Mouse (Mus musculus) brain, adult 2 months (tissue): Measurements from ENCODE around the gene 1700042G07Rik.
A peak's percentile ranks its signal among the peaks of the same experiment; 100 is the strongest.

Experiments used
- DNase-seq: peaks from one replicate; pipeline ENCODE4 v3.0.0; 2011; ENCODE audit warnings: low read depth, low spot score

Gene 1700042G07Rik

DNA sequence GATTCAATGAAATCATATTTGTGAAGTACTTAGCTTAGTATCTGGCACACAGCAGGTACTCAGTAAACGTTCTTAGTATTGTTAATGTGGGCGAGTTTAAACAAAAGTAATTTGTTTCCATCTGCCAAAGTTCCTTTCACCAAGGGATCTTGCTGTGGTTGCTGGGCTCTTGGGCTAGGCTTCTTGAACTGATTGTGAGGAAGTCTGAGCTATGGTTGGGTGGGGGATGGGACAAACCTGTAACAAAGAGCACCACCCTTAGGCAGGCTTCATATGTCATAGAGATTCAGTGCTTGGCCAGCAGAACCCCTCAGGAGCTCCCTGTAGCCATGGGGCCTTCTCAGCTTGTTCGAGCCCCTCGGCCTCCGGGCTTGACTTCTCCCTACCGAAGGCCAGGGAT is at the start of gene 1700042G07Rik, which contains the start of gene Gm49337:
1700042G07Rik (plus strand) TSS at position 301 of the 400 bp plus-strand sequence.
Gm49337 (plus strand) TSS at position 313 of the 400 bp plus-strand sequence.
- DNase-seq = no peak

DNA sequence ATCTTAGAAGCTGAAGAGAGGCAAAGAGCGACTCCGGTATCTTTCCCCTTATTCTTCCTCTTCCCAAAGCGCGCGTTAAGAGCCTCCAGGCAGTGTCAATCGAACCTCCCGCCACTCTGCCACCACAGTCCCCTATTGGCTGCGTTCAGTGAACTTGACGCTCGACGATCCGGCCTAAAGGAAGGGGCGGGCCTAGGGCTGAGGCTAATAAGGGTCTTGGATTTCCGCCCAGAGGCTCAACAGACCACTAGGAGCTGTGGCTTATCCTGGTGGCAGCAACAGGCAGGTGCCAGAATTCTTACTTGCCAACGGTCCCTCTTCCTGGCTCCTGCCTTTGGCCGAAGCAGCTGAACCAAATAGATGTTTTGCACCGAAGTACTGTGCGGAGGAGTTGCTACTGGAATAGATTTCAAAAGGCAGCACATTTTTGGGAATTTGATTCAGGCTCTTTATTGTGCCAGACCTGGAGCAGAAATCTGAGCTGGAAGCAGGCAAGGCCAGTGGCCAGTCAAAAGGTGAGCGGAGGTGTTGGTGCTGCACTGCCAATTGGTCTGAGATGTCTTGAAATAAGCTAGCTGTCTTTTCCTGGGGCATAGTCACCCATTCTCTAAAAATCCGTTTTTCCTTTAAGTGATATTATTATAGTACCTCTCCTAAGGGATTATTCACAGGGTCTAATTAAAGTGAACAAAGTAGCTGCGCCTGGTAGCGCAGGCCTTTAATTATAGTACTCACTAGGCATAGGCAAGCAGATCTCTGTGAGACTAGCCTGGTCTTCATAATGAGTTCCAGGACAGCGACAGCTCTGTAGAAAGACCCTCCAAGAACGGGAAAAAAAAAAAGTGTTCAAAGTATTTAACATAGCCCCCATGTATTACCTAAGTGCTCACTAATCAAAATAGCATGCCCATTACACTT is 49.3 kb upstream of the 1700042G07Rik start, which contains the start of the genes Rad54l and Pomgnt1:
Rad54l (minus strand) TSS at position 89 of the 918 bp plus-strand sequence.
Pomgnt1 (plus strand) TSS at position 239 of the 918 bp plus-strand sequence.
- peak; percentile 95 for DNase-seq

DNA sequence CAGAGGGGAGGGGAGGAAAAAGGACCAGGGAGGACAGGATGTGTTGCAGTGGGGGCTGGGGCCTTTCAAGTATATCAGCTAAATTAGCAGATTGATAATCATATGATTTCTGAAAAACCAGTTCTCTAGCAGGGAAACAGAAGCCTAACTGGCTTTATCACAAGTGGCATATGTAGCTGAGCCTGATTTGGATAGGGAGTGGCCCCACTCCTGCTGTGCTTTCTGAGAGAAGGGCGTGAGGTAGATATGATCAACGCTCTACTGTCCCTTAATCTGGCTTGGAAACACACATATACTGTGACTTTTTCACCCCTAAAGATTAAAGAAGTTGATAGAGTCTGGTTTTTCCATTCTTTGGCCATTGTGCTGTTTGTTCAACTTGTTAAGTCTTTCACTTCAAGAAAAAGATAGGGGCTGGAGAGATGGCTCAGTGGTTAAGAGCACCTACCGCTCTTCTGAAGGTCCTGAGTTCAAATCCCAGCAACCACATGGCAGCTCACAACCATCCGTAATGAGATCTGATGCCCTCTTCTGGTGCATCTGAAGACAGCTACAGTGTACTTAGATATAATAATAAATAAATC is 47.3 kb upstream of the 1700042G07Rik start:
- DNase-seq = no peak

DNA sequence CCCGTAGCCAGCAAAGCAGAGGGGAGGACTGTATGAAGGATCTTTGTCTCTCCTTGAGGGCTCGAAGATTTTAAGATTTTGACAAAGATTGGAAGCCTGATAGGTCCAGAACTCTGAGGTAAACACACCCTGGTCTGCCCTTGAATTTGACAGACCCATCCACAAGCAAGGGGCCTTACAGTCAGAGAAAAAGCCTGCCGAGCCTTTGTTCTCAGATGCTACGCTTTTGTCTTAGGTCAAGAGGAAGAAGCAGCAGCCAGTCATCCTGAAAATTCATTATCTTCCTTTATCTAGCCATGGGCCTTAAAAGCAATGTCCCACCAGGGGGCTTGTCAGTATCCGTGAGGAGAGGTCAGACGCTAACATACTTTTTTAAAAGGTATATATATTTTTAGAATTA is 45.2 kb upstream of the 1700042G07Rik start:
- no peak for DNase-seq

DNA sequence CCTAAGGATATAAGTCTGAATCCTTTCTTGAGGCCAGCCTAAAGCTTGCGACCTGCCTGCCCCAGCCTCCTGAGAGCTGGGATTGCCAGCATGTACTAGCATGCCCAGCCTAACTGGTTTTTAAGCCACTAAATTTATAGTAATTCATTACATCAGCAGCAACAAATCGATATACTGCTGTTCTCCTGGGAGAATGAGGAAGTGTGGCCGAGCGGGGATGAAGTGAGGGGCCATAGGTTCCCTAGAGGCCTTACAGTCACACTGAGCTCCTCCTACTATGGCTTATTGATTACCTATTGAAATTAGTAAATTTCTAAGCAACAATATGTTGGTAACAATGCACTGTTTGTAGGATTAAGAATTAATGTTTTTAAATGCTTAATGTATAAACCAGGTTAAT is 40.0 kb upstream of the 1700042G07Rik start:
- DNase-seq = no peak

DNA sequence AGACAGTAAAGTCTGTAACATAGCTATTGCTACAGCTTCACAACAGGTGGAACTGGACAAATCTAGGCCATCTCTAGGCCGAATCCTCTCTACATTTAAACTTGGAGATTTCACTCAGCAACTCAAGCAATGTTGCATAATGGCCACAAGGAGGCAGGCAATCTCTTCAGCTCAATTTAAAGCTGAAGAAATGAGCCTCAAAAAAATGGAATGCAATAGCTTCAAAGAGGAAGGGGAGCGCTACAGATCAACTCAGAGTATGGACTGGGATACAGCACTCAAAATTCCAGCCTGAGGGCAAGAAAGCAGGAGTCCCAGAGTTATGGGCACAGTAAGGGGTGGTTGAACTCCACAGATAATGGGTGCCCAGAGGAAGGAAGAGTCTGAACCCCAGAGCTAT is 38.2 kb upstream of the 1700042G07Rik start:
- peak; percentile 87 for DNase-seq

DNA sequence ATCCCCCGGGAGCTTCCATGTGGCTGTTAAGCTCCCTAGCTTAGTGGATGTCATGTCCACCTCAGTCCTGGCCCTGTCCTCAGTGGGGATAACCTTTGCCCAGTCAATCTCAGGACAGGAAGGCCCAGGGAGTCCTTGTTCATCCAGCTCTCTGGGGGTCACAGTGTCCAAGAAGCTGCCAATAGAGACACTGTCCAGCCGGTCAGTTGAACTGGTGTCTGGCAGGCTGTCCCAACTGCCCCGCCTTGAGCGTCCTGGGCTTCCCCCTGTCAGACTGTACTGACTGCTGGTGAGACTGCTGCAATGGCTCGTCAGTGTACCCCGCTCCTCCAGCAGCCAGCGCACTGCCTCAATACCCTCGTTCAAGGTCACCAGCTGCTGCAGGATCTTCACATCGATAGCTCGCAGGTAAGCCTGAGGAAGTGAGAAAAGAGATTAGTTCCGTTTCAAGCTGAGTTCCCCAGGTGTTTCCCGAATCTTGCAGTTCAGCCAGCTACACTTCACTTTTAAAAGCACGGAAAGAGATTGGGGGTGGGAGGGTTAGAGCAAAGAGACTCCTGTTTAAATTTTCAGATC is 35.7 kb upstream of the 1700042G07Rik start:
- DNase-seq = no peak

DNA sequence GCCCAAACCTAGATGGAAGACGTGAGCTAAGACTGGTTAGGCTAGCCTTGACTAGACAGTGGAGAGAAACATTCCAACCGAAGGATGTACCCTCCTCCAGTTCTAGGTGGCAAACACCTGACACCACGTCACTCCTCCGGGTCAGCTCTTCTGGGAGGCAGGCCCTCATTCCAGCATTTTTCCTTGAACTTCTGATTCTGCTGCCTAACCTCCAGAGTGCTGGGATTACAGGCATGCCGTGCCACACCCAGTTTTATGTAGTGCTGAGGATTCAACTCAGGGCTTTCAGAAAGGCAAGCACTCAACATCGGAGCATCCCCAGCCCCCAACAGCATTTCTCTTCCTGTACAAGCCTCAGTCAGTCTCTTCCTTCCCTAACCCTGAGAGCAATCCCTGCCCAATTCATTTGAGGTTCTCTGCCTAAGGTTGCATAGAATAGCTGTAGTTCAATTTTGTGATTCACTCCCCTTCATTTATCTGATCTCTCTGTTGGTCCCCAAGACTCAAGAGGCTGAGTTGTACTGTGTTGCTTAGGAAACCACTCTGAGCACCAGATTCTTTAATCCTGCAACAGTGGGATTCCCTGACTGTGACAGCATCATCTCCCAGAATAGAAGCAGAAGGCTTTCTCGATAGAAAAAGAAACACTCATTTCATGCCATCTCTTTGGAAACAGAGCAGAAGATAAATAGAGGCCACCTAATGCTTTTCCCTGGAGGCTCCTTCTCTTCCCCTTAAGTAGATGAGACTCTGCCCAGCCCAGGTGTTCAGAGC is 32.2 kb upstream of the 1700042G07Rik start:
- DNase-seq = peak; percentile 88

DNA sequence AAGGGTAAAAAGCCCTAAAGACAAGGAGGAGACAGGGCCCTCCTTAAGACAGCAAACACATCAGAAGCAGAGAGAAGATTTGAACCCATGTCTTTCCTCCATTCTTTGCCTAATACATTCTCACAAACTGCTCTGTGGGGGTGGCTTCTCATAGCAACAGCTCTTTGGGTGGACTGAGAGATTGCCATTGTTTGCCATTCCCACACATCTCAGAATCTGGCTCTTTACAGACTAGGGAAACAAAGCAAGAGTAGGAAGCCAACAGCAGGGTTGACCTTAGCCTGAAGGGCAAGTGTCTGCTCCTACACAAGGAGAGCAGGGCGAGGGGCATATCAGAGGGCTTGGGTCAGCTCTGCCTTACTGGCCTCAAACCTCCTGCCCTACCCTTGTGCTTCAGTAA is 31.4 kb upstream of the 1700042G07Rik start:
- peak; percentile 34 for DNase-seq

DNA sequence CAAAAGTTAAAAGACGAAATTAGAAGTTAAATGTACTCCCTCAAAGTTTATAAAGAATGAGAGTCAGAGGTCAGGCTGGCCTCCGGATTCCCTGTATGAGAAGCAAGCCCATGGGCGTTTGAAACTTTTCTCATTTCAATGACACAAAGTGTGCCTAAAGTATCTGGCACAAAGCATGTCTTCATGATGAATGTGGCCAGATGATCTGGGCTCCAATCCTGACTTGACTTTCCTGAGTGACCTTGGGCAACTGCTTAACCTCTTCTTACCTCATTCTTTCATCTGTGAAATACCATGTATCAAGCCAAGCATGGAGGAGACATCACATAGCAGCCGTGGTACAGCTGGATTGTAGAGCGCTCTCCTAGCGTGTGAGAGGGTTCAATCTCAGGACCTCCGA is 30.9 kb upstream of the 1700042G07Rik start:
- no peak for DNase-seq

DNA sequence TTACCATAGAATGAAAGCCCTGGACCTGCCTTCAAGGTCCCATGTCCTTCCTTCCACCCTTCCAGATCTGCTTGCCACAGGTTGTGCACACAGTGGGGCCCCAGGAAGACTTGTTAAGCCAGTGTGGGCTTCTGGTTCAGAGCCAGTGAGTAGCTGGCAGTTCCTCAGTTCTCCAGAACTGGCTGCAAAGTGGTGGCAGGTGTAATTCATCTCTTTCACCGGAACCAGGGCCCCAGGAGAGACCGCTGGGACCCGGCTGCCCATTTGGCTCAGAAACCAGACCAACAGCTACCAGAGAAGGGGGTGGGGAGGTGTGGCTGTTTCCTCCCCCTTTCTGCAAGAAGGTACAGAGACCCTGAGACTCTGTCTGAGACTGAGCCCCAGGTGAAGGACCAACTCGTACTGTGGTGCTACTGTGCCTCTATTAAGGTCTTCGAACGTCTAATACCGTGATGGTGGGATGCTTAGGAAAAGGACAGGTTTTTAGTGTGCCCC is 29.8 kb upstream of the 1700042G07Rik start:
- DNase-seq = peak; percentile 99

DNA sequence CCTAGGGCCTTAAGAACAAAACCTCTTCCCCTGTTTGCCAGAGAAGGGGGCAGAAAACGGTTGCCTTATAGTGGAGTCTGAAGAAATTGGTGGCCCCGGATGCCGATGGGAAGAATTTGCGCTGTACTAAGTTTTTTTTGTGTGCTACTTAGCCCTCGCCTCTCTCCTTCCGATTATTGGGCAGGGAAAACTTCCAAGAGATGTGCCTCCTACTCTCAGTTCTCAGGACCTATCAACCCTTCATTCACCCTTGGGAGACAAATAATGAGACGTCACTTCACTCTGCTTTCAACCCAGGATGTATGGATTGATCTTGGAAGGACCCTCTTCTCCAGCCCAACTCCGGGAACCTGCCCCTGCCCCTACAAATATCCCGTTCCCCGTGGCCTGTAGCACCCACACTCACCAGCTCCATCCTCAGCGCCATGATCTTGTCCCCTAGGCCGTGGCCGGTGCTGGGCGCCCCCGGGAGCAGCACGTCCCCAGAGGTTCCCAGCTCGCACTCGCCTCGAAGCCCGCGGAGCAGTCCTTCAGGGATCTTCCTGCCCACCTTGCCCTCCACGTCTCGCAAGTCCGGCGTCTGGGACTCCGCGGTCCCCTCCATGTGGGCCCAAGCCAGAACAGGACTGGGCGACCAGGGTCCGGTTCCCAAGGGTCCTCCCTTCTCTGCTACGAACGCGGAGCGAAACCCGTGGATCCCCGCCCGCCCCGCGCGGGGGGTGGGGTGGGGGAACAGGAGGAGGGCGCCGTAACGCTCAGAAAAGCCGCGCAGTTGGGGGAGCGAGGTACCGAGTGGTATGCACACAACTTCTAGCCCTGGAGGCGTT is 29.1 kb upstream of the 1700042G07Rik start:
- peak; percentile 88 for DNase-seq

DNA sequence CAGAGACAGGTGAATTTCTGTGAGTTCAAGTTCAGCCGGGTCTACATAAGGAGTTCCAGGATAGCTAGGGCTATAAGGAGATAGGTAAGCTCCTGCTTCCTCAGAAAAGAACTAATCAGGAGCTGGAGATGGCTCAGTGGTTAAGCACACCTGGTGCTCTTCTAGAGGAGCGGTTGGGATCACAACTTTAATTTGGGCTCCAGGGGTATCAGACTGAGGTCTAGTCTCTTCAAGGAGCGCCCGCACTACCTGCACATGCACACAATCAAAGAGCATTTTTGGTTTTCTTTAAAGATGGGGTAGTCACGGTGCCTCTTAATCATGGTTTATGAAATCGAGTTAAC is 23.4 kb upstream of the 1700042G07Rik start:
- DNase-seq = no peak

DNA sequence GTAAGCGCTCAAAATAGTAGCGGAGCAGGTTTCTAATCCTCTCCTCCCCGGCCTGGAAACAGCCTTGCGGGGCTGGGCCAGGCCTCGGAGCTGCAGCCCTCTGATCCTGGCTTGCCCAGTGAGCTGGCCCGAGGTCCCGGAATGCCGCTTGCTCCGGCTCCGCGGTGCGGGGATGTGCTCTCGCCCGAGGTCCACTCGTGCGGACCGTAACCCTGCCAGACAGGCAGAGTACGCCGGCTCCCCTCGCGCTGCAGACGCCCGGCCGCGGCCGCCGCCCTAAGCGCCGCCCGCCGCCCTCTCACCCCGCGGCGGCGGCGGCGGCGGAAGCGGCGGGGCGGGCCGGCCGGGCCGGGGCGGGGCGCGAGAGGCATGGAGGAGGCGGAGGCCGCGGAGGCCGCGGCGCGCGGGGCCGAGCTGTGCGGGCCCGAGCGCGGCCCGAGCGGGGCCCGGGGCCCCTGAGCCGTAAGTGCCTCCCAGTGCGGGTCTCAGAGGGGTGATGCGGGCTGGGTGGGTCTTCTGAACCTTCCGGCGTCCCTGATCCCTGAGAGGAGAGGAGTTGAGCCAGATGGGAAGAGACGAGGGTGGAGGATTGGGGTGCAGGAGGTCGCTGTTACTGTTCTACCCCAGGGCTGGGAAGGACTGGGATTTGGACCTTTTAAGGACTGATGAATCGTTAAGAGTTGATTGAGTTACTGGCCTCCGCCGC is 22.9 kb upstream of the 1700042G07Rik start:
- peak; percentile 77 for DNase-seq

DNA sequence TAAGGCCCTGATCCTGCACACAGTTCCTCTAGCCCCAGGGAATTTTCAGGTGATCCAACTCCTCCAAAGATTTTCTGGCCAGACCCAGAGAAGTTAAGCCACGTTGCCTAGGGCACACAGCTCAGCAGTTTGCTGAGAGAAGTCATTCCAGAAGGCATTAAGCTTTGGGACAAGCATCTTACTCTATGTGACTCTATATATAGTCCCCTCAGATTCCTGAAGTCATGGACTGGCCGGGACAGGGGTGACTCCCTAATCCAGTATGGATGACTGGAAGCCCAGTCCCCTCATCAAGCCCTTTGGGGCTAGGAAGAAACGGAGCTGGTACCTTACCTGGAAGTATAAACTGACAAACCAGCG is 22.3 kb upstream of the 1700042G07Rik start:
- DNase-seq = no peak

DNA sequence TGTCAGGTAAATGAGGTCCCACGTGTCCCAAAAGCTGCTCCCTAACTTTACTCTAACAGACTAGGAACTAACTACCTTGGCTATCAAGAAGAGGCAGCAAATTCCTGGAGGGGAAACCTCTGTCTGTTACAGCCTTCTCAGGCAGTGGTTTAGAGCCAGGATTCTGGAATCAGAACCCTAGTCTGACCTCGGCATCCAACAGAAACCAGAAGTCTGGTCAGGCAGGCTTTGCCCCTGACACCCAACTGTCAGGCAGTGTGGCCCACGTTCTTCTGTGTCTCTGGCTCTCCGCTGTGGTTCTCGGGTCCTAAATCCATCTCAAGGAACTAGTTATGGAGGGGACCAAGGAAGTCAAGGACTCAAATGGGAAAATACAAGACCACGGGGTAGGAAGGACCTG is 21.9 kb upstream of the 1700042G07Rik start, which contains the start of gene Lurap1:
Lurap1 (minus strand) TSS at position 101 of the 400 bp plus-strand sequence.
- no peak for DNase-seq

DNA sequence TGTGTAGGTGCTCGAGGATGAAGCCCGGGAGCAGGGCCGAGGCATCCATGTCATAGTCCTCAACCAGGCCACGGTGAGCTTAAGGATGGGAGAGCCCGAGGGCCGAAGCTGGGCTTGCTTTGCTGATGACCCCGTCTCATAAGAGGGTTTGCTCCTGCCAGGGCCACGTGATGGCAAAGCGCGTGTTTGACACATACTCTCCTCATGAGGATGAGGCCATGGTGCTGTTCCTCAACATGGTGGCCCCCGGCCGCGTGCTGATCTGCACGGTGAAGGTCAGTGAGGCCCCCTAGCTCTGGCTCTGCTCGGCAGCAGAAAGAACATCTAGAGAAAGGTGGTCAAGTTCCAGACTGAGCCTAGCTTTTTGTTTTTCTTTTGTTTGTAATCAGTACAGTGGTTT is 20.5 kb upstream of the 1700042G07Rik start:
- DNase-seq = no peak

DNA sequence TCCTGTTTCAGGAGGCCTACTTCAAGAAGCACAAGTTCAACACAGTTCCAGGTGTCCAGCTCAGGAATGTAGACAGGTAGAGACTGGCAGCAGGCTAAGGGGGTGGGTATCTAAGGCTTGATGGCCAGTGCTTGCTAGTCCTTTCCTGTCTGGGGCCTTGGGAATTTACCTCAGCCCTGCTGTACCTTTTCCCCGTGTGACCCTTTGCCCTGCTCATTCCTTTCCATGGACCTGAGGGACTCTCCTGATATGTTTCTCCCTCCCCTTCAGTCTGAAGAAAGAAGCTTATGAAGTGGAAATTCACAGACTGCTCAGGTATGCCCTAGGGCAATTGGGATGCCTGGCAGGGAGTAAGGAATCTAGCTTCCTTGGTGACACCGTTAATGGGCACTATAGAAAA is 15.3 kb upstream of the 1700042G07Rik start:
- no peak for DNase-seq

DNA sequence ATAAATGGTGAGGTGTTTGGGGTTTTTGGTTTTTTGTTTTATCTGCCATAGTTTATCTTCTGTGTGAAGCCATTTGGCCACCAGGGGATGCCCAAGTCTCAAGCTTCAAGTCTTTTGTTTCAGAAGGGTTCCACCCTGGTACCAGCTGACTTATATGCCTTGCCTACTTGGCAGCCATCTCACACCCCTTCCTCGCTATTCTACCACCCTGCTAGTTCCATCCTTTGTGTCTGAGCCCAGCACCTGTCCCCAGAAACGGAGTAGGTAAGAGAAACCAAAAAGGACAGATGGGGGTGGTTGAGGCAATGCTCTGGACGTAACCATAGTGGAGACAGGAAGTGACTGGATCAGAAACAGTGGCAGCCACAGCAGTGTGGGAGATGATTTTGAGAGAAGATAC is 13.3 kb upstream of the 1700042G07Rik start:
- peak; percentile 83 for DNase-seq

DNA sequence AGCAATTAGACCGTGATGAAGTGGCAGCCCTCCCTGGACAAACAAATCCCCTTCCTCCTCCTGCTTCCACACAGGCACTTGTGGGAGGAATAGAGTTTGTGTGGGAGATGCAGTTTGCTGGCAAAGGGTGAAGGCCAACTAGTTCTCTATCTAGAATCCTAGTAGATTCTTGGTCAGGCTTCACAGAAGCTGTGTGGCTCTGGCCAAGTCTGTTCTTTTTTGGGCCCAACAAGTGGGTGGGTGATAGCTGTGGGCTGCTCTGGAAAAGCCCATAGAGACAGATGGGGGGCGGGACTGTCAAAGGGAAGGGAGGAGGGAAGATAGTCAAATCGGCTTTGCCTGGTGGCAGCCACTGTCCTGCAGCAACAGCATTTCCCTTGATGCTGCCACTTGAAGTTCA is 12.4 kb upstream of the 1700042G07Rik start:
- peak; percentile 91 for DNase-seq
